Mouse (Mus musculus) adrenal gland, adult 10 weeks (tissue): ENCODE data around the gene Kcna5. TPM values are rescaled to one million over a fixed set of nuclear protein-coding genes. Genes with fewer than 3 reads are reported as not detected.

ENCODE experiments used
- polyA plus RNA-seq: library from polyadenylated mRNA; stranded (reverse); fragments of 350-450 nt; fragmentation: Illumina TruSeq; extraction: RNeasy Lipid Tissue Mini Kit (QIAGEN cat#74804); gene quantifications from one replicate; pipeline ENCODE4 v1.2.3, GENCODE M21; 2014; ENCODE audit warnings: low read depth, low replicate concordance

The Kcna5 gene
- 2.7 TPM for polyA plus RNA-seq

GRCm38 (mm10) chr6:126535208-126535910 lies at the start of gene Kcna5:
Kcna5 (minus strand) TSS chr6:126535412.

Other genes starting within 250 kb of the Kcna5 start
- gene Kcna1, start 111.0 kb upstream of the Kcna5 start, polyA plus RNA-seq: 2.5 TPM
- gene Kcna6, start 205.3 kb upstream of the Kcna5 start, polyA plus RNA-seq: 0.93 TPM